Mouse (Mus musculus): Measurements from ENCODE around the gene Gm37240.

GRCm38 (mm10) chr3:85891571-85891970, 4.3 kb upstream of the Gm37240 start:
- TF ChIP-seq EP300 (IDR thresholded peaks at IDR 0.05; ENCODE audit: insufficient read depth, low read depth, low read length): no peak
- TF ChIP-seq CTCF (IDR thresholded peaks at IDR 0.05; ENCODE audit: low read depth, low read length): no peak

Measured in ES-Bruce4 (cell line).